Mouse (Mus musculus) heart, postnatal 10 days (tissue): ENCODE data around the gene Kif13a. TPM values are rescaled to one million over a fixed set of nuclear protein-coding genes. Genes with fewer than 3 reads are reported as not detected.

Source experiments
- DNase-seq, 2 experiments: peaks; one replicate each; pipeline ENCODE4 v3.0.0; 2021
- intact Hi-C: fragments of 180-260 bp; cut with DNase I; formaldehyde crosslinking; loops from one replicate; pipeline ENCODE4 v1.15.1; 2025
- total RNA-seq, 2 experiments: library from RNA; stranded (reverse); gene quantifications; 2 replicates each; pipeline ENCODE4 v1.2.3; 2021

Kif13a gene
- total RNA-seq, 2 experiments from 2014 or later = 98.7 to 101 TPM

- no peak for DNase-seq
- intact Hi-C loops = no loop called here
Measured at GRCm38 (mm10) chr13:46886497-46887261, 43.0 kb downstream of the Kif13a start.

GRCm38 (mm10) chr13:46885759-46886060 is 44.0 kb downstream of the Kif13a start:
- intact Hi-C loops = no loop called here
- DNase-seq = no peak

DNA sequence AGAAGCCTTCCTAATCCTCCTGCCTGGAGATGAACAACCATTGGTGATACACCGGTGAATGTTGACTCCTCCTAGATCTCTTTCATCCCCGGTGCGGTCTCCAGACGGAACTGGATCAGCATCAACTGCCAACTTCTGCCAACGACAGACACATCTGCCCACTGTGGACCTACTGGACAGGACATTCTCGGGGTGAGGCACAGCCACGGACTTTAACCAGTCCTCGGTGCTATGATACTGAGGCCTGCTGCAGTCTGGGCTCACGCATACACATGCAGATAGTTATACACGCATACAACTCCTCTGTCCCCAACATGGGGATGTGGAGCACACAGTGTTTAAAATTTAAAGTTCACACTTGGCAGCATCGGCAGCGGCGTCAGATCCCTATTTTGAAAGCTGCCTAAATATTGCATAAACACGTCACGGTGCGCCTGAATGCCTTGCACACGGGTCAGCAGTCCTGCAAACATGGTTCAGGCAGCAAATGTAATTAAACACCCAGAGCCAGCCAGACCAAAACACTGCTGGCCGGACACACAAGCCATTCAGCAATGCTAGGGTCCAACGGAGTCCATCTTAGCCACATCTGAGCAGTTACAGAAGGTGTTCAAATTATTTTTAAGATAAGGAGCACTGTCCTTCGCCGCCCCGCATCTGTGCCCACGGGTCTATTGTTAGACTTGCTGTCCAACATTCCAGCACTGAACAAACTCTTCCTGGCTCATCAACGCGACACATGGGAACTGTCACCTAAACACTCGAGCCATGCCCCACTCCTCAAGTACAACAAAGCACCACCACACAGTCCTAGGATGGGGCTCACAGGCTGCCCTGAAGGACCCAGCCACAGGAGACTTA is 44.5 kb downstream of the Kif13a start:
- intact Hi-C loops = no loop called here
- peak; percentile 54 to 55 for DNase-seq

- intact Hi-C loops = no loop called here
- peak in 1 of 2 experiments; percentile 30 for DNase-seq
Measured at GRCm38 (mm10) chr13:46883976-46884375, 45.7 kb downstream of the Kif13a start.

DNA sequence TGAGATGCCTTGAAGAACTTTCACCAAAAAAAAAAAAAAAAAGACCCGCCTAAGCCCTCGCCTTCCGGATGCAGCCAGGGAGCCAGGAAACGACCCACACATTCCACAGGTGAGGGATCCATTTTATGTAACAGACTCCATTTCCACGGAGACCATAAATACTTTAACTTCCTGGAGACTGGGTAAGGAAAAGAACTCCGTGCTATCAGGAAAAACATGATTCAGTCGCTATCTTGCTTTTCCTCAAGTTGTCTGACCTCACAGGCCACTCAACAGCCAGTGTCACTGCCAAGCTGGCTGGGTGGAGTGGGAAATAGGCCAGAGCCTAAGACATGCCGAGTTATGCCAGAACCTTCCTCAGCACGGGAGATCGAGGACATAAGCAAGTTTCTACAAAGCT is 46.3 kb downstream of the Kif13a start:
- intact Hi-C loops = no loop called here
- peak; percentile 84 to 87 for DNase-seq

- intact Hi-C loops = no loop called here
- DNase-seq = no peak
Measured at GRCm38 (mm10) chr13:46880736-46881135, 48.9 kb downstream of the Kif13a start.

- no peak for DNase-seq
- intact Hi-C loops = no loop called here
Measured at GRCm38 (mm10) chr13:46880243-46880642, 49.4 kb downstream of the Kif13a start.

DNA sequence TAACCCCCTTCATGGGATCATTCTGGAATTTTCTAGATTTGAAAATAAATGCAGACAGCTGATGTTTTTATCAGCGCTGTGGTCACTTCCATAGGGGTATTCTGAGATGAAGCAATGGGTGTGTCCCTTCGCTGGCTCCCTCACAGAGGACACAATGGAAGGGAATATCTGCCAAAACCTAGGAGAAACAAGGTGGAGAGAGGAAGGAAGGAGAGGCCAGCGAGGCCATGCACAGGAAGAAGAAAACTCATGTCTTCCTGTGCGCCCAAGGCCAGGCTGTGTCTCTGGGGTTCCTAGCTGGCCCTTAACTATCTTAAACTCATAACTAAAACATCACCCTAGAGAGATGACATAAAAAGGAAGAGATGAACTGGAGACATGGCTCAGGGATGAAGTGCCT is 52.6 kb downstream of the Kif13a start:
- DNase-seq = no peak
- intact Hi-C loops = no loop called here

DNA sequence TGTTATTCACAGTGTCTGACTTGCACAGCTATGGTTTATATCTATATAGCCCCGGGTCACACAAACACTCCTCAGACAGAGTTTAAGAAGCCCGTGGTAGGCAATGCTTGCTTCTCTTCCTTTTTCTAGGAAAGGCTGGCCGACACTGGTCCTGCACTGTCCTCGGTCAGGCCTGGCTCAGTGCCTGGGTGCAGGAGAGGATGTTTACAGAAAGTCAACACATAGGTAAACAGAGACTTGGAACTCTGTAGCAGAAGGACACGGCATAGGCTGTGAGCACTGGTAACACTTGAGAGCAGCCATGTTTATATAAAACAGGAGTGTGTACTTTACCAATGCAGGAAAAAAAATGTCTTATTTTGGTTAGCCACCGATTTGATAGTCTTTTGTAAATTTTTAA is 54.3 kb downstream of the Kif13a start:
- intact Hi-C loops = no loop called here

GRCm38 (mm10) chr13:46872732-46873131 is 56.9 kb downstream of the Kif13a start:
- no peak for DNase-seq
- intact Hi-C loops = no loop called here

More for the DNA sequence above, 54.3 kb downstream of the Kif13a start:
- peak in 1 of 2 experiments; percentile 37 for DNase-seq

- peak; percentile 41 to 59 for DNase-seq
- intact Hi-C loops = no loop called here
Measured at GRCm38 (mm10) chr13:46872194-46872593, 57.5 kb downstream of the Kif13a start.

DNA sequence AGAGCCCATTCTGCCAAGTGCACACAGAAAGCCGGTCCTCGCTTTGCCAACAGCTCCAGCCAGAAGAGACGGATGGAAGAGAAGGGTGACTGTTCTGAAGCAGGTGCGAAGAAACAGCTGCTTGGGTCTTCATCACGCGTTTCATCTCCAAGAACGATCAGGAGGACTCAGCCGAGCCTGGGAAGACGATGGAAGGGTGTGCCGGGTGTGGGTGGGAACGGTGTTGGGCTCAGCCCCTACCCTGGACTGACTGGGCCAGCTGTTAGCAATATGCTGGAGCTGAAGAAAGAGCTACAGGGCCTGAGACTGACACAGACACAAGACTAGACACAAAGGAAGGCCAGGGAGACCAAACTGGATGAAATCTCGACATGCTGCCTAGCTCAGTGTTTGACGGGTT is 60.2 kb downstream of the Kif13a start:
- intact Hi-C loops = no loop called here
- DNase-seq = no peak

DNA sequence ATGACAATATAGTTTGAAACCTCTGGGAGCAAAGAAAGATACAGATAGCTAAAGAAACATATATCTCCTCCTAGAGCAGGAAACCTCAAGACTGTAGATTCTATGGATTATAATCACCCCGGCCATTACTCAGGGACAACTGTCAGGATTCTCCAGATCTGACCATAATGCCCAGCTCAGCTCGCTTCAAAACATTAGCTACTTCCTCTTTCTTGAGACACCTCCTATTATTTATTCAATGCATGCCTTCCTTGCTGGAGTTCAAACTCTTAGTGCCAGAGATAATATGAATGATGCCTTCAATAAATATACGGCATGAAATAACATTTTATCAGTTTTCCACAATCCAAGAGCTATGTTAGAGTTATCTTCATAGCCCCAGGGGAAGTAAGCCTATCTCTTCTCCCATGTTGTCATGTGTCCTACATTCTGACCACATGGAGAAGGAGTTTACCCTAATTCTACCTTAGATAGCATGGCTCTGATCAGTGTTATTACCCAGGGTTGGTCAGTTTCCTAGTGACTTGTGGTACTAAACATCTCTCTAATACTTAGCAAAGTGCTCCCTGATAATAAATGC is 66.4 kb downstream of the Kif13a start:
- DNase-seq = no peak
- intact Hi-C loops = no loop called here

DNA sequence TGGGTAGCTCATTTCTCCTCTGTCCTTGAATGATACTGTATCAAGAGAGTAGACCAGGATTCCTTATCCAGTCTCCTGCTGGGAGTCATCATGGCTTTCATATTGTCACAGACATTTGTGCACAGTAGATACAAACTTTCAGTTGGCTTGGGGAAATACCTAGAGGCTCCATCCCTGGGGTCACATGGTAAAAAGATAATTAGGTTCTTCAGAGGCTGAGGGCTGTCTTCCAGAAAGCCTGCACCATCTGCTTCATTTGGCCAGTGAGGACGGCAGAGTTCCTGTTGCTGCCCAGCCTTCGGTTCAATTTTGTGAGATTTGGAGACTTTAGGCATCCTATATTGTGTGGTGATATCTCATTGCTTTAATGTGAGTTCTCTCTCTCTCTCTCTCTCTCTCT is 69.8 kb downstream of the Kif13a start:
- intact Hi-C loops = no loop called here
- DNase-seq = no peak

DNA sequence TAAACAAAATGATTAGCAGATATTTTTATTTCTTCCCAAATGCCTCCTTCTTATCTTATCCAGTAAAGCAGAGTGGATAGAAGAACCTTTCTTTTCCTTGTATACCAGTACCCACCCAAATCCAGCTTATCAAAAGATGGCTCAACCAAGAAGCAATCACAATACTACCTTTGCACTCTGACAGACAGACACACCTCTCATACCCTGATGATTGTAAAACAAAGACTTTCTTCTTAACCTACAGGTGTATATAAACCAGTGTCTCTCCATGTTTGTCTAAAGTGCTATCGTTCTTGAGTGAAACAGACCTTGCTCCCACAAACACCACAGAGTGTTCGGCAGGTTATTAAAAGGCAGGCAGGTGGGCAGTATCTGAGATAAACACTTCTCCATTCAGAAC is 70.5 kb downstream of the Kif13a start:
- intact Hi-C loops = no loop called here
- no peak for DNase-seq

- DNase-seq = peak; percentile 36 to 39
- intact Hi-C loops = no loop called here
Measured at GRCm38 (mm10) chr13:46858835-46859152, 70.9 kb downstream of the Kif13a start.

DNA sequence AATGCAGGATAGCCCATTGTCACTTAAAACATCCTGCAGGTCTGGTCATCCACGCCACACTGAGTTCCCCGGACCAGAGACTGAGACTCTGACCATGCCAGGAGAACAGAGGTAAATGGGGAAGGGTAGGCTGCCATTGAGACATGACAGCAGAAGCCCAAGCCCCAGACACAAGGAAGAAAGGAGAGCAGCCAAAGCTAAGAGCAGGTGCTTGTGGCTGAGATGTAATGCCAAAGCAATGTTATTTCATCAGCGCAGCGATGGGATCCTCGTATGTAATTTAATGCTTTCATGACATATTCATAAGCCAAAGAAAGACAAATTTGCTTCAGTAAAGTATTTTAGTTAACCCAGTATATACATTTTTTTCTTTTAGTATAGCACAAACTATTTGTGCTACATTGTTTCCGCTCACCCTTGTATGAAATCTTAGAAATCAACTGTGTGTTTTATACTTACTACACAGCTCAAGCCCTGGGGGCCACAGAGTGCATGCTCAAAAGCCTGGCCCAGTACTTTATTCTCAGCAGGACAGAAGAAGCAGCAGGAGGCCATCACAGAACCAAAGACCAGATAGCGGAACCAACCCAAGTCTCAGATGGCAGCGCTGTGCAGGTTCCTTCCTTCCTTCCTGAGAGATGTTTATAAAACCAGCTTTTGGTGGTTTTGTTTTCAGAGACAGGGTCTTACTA is 71.4 kb downstream of the Kif13a start:
- DNase-seq = no peak
- intact Hi-C loops = no loop called here

DNA sequence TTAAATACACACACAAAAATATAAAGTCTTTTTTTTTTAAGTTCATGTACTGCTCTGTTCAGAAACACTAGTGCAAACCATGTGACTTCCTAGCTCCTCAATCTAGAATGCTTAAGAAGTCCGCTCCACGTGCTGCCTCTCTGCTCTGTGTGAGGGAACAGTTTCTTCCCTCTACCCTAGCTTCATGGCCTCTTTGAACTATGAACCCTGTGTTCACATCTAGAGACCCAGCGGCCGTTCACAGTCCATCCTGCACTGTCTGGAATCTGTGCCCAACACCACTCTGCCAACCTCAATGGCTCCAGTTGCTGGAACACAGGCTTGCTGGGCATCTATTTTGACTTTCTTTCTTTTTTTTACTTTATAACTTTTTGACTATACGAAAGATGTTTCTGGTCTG is 75.2 kb downstream of the Kif13a start:
- DNase-seq = no peak
- intact Hi-C loops = no loop called here

GRCm38 (mm10) chr13:46852470-46852869 is 77.2 kb downstream of the Kif13a start:
- intact Hi-C loops = no loop called here
- no peak for DNase-seq

DNA sequence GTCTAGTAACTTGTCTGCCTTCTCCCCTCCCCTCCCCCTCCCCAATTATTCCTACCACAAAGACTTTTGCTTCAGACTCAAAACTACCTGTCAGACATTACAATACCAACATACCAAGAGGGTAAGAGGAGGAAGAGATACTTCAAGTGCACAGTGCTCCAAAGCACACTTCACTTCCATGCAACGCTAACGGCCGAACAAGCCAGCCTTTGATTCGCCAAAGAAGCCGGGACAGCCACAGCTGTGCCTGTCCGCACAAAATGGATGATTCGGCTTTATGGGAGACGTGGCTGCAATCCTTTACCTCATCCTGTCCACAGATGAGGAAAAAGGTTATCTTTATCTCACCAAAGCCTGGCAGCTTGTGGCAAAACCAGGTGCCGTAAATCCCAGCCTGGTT is 84.2 kb downstream of the Kif13a start:
- DNase-seq = no peak
- intact Hi-C loops = no loop called here

- intact Hi-C loops = no loop called here
Measured at GRCm38 (mm10) chr13:46844561-46845235, 85.0 kb downstream of the Kif13a start.

More at GRCm38 (mm10) chr13:46844561-46845235, 85.0 kb downstream of the Kif13a start:
- no peak for DNase-seq
